Mouse (Mus musculus) left cerebral cortex, adult 18-20 months (tissue): ENCODE data around the gene Plekhh2. TPM values are rescaled to one million over a fixed set of nuclear protein-coding genes. Genes with fewer than 3 reads are reported as not detected.

Experiments used
- DNase-seq, 2 experiments: peaks; one replicate each; pipeline ENCODE4 v3.0.0; 2021 to 2022; ENCODE audit warnings: low spot score in 2 of 2, mixed read lengths in 1 of 2
- total RNA-seq, 2 experiments: library from RNA; stranded (reverse); gene quantifications; 2 replicates each; pipeline ENCODE4 v1.2.3; 2021

Plekhh2 gene
- total RNA-seq, 2 experiments from 2014 or later: 4.9 to 6.8 TPM

- DNase-seq: no peak
Observed at GRCm38 (mm10) chr17:84637971-84638370, 126.3 kb downstream of the Plekhh2 start.

GRCm38 (mm10) chr17:84639796-84640378 is 128.2 kb downstream of the Plekhh2 start:
- DNase-seq: no peak

GRCm38 (mm10) chr17:84641893-84642292 is 130.2 kb downstream of the Plekhh2 start:
- DNase-seq: peak; percentile 30 to 51

- peak in 1 of 2 experiments; percentile 15 for DNase-seq
Observed at GRCm38 (mm10) chr17:84642324-84642723, 130.6 kb downstream of the Plekhh2 start.

GRCm38 (mm10) chr17:84644292-84645050 is 132.8 kb downstream of the Plekhh2 start:
- no peak for DNase-seq

DNA sequence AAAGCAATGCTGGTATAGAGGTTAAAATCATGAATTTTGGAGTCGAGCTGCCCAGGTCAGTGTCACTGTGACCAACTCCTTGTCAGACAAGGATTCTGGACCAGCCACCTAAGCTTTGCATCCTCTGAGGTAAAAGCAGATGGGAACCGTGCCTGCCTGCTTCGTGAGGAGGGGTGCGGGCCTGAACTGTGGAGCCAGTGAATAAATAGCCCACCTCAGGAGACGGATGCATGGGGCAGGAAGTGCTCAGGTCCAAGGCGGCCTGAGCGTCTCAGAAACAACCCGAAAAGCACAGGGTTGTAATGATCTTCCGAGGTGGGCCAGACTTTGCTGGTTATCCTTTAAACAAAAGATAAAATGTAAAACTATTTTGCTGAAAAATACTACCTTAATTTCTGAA is 133.4 kb downstream of the Plekhh2 start:
- DNase-seq: no peak

DNA sequence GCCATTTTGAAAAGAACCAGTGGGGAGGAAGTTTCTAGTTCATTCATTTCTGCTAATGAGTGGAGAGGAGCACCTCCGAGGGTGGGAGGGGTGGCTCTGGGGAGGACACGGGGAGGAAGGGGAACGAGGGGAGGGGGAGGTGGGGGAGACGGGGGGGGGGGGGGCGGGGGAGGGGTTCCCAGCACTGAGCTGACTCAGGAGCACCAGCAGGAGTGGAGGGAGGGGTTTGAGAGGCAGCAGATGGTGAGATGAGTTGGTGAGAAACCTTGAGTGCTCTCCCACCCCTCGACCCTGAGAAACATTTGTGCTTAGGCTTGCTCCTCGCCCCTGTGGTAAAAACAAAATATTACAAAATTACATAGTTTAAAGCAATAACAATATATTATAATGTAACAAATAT is 134.2 kb downstream of the Plekhh2 start:
- DNase-seq: no peak

- no peak for DNase-seq
Observed at GRCm38 (mm10) chr17:84646477-84646876, 134.8 kb downstream of the Plekhh2 start.

DNA sequence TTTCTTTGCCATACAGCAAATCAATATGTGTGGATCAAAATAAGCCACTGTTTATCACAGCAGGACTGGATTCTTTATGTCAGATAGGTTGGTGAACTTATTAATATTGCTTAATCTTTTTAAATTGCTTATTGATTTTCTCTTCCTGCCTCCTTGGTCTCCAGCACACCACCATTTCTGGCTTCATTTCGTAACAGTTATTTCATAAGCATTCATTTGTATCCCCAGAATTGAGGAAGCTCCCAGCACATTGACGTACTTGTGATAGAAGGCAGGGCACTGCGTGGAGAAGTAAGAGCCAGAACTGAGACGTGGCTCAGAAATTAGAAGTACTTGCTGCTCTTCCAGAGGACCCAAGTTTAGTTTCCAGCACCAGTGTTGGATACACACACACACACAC is 135.9 kb downstream of the Plekhh2 start:
- no peak for DNase-seq

GRCm38 (mm10) chr17:84650302-84651017 is 138.8 kb downstream of the Plekhh2 start:
- DNase-seq: no peak

- no peak for DNase-seq
Observed at GRCm38 (mm10) chr17:84653544-84653943, 141.8 kb downstream of the Plekhh2 start.

GRCm38 (mm10) chr17:84656205-84656604 is 144.5 kb downstream of the Plekhh2 start:
- DNase-seq: no peak

DNA sequence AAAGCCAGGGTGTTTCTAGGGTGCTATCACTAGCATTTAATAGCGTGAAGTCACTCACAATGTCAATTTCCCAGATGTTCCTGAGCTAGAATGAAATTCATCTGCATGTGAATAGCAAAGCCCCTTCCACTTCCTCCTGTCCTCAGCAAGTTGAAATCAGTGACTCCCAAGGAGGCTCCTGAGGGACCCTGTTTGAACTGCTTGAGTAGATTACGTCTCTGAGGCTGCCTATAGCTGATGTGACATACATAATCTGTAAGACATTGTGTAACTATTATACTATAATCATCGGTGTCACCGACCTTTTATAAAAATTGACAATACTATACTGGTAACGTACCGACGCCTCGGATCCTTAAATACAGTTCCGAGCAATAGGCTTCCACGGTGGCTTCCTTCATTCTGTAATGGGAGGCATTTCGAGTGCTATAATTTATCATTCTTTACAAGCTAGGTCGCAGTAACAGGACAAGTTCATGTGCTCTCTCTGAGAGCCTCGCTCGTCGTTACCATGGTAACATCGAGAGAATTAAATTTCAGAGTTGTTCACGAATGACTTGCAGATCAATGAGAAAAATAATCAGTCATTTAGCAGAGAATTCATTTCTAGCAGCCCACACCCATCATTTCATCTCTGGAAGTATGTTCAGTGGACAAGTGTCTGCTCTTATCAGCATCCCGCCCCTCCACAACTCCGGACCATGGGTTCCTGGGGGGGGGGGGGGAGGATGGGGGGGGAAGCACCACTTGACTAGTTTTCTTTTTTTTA is 145.1 kb downstream of the Plekhh2 start:
- no peak for DNase-seq

DNA sequence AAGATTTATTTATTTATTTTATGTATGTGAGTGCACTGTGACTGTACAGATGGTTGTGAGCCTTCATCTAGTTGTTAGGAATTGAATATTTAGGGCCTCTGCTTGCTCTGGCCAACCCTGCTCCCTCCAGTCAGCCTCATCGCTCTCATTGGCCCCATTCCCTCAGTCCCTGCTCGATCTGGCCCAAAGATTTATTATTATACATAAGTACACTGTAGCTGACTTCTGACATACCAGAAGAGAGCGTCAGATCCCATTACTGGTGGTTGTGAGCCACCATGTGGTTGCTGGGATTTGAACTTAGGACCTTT is 145.7 kb downstream of the Plekhh2 start:
- no peak for DNase-seq

- no peak for DNase-seq
Observed at GRCm38 (mm10) chr17:84657782-84658181, 146.1 kb downstream of the Plekhh2 start.

- no peak for DNase-seq
Observed at GRCm38 (mm10) chr17:84658195-84658594, 146.5 kb downstream of the Plekhh2 start.

DNA sequence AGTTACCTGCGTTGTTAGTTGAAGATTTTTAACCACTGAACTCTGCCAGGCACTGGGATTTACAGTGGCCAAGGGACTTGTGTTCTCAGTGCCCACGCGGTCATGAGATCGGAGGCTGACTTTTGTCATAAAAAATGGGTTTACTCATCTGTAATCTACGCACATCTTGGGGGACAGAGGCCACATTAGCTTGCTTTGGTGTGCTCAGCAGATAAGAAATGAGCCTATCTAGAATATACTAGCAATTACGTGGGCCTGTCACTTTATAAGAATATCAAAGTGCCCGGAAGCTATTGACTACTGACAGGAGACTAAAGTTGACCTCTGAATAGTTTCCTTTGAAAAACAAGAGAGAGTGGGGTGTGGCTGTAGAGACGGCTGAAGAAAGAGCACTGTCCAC is 147.3 kb downstream of the Plekhh2 start:
- DNase-seq: no peak

GRCm38 (mm10) chr17:84665053-84665452 is 153.4 kb downstream of the Plekhh2 start:
- no peak for DNase-seq

DNA sequence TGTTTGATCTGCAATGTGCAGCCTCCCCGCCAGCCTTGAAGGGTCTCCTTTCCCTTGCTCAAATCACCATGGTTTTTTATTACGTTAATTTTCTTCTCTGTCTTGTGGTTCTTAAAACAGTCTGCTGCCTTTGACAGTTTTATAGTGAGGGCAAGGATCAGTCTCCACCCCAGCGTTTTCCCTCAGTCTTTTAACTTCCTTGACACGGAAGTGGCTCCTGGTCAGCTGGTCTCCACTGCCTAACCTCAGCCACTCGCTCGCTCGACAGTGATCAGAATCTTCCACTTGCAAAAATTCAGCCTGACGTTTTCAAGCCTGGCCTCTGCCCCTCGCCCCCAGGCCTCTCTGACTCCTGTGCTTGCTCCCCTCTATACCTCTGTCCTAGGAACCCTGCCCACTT is 154.0 kb downstream of the Plekhh2 start:
- DNase-seq: no peak

DNA sequence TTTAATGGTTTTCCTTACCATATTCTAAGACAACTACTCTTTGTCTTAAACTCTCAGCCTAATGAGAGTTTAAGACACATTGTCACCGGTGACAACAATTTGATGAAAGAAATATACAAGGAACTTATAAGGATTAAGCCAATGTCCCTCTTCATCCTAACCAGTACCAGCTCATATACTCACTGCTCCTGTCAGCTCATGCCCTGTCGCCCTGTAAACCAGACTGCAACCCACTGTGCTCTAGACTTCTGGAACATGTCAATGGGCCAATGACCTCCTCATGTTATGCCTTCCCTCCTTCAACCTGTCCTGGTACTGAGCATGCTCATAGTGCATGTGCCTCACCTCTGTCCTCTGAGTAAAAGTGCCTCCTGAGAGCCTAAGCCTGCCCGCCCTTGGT is 156.2 kb downstream of the Plekhh2 start:
- DNase-seq: no peak
